Mouse (Mus musculus): Measurements from ENCODE around the gene Psap.

The Psap gene

GRCm38 (mm10) chr10:60263351-60263750, 14.1 kb upstream of the Psap start:
- in situ Hi-C loops (cut with MboI, MseI) = no loop called here

- in situ Hi-C loops (cut with MboI, MseI) = no loop called here
Measured at GRCm38 (mm10) chr10:60265252-60265651, 12.2 kb upstream of the Psap start.

- in situ Hi-C loops (cut with MboI, MseI) = no loop called here
Measured at GRCm38 (mm10) chr10:60266842-60267401, 10.5 kb upstream of the Psap start.

GRCm38 (mm10) chr10:60268738-60269137, 8.7 kb upstream of the Psap start:
- in situ Hi-C loops (cut with MboI, MseI) = no loop called here

- in situ Hi-C loops (cut with MboI, MseI) = loop anchor here (5.0 to 10.0 kb wide), 2 partner anchors 1183 to 1825 kb away; partner anchors contain the start of genes Eif4ebp2 and Ranbp2
Measured at GRCm38 (mm10) chr10:60269141-60270064, 8.0 kb upstream of the Psap start.

- in situ Hi-C loops (cut with MboI, MseI) = loop anchor here (5.0 to 10.0 kb wide), 2 partner anchors 1181 to 1826 kb away; partner anchors contain the start of genes Eif4ebp2 and Ranbp2
Measured at GRCm38 (mm10) chr10:60271015-60271414, 6.4 kb upstream of the Psap start.

- in situ Hi-C loops (cut with MboI, MseI) = loop anchor here (5.0 to 10.0 kb wide), 2 partner anchors 1180 to 1827 kb away; partner anchors contain the start of genes Eif4ebp2 and Ranbp2
Measured at GRCm38 (mm10) chr10:60272241-60272640, 5.2 kb upstream of the Psap start.

- in situ Hi-C loops (cut with MboI, MseI) = loop anchor here (5.0 to 10.0 kb wide), 2 partner anchors 1179 to 1829 kb away; partner anchors contain the start of genes Eif4ebp2 and Ranbp2
Measured at GRCm38 (mm10) chr10:60273382-60273781, 4.0 kb upstream of the Psap start.

GRCm38 (mm10) chr10:60278006-60278399, 576 bp downstream of the Psap start:
- in situ Hi-C loops (cut with MboI, MseI) = loop anchor here (10.0 kb wide), 1 partner anchor 1833 kb away; the partner anchor contains the start of gene Ranbp2

GRCm38 (mm10) chr10:60278786-60279185, 1.4 kb downstream of the Psap start:
- in situ Hi-C loops (cut with MboI, MseI) = loop anchor here (10.0 kb wide), 1 partner anchor 1834 kb away; the partner anchor contains the start of gene Ranbp2

GRCm38 (mm10) chr10:60279290-60279940, 2.0 kb downstream of the Psap start:
- in situ Hi-C loops (cut with MboI, MseI) = loop anchor here (10.0 kb wide), 1 partner anchor 1835 kb away; the partner anchor contains the start of gene Ranbp2

GRCm38 (mm10) chr10:60279941-60280301, 2.5 kb downstream of the Psap start:
- in situ Hi-C loops (cut with MboI, MseI) = loop anchor here (10.0 kb wide), 1 partner anchor 1835 kb away; the partner anchor contains the start of gene Ranbp2

- in situ Hi-C loops (cut with MboI, MseI) = no loop called here
Measured at GRCm38 (mm10) chr10:60280353-60280752, 2.9 kb downstream of the Psap start.

GRCm38 (mm10) chr10:60281571-60282050, 4.2 kb downstream of the Psap start:
- in situ Hi-C loops (cut with MboI, MseI) = no loop called here

- in situ Hi-C loops (cut with MboI, MseI) = no loop called here
Measured at GRCm38 (mm10) chr10:60282116-60283014, 4.9 kb downstream of the Psap start.

GRCm38 (mm10) chr10:60284248-60284647, 6.8 kb downstream of the Psap start:
- in situ Hi-C loops (cut with MboI, MseI) = no loop called here

GRCm38 (mm10) chr10:60284676-60285111, 7.3 kb downstream of the Psap start:
- in situ Hi-C loops (cut with MboI, MseI) = no loop called here

GRCm38 (mm10) chr10:60285183-60285582, 7.8 kb downstream of the Psap start:
- in situ Hi-C loops (cut with MboI, MseI) = no loop called here

GRCm38 (mm10) chr10:60285676-60286372, 8.4 kb downstream of the Psap start:
- in situ Hi-C loops (cut with MboI, MseI) = no loop called here

GRCm38 (mm10) chr10:60286546-60286945, 9.1 kb downstream of the Psap start:
- in situ Hi-C loops (cut with MboI, MseI) = no loop called here

Measured in regulatory T cell (primary cell).